Mouse (Mus musculus) thymus, adult 2 months (tissue): ENCODE results near the gene Bpifa1.

Experiments
- CTCF ChIP-seq: fragments of 200-500 bp; IDR thresholded peaks from 2 replicates; pipeline ENCODE4 v1.5.1; 2012; ENCODE audit warnings: mild to moderate bottlenecking, control low read depth, low read length, moderate library complexity, borderline replicate concordance; ENCODE audit not compliant: control insufficient read depth, poor library complexity, insufficient read depth; ENCODE audit errors: extremely low read depth
- POLR2A ChIP-seq: fragments of 200-500 bp; IDR thresholded peaks from 2 replicates; pipeline ENCODE4 v1.6.1; 2012; ENCODE audit warnings: mild to moderate bottlenecking, low read length, control low read depth, moderate library complexity; ENCODE audit not compliant: control insufficient read depth, poor library complexity, insufficient read depth; ENCODE audit errors: extremely low read depth

- TF ChIP-seq CTCF (no peak), POLR2A (no peak)
Observed at GRCm38 (mm10) chr2:154097734-154098133, 44.9 kb upstream of the Bpifa1 start.
